Mouse (Mus musculus) duodenum, adult 2 months (tissue): Measurements from ENCODE around the gene Mbd3l2. TPM values are rescaled to one million over a fixed set of nuclear protein-coding genes. Genes with fewer than 3 reads are reported as not detected.

Experiments
- polyA plus RNA-seq: library from polyadenylated mRNA; depleted of rRNA; stranded (reverse); fragments of >200 nt; gene quantifications from 2 replicates; pipeline ENCODE4 v1.2.3, GENCODE M21; 2012; ENCODE audit warnings: low replicate concordance; rRNA removed

The Mbd3l2 gene
- polyA plus RNA-seq, result not detected in 2 replicates

GRCm38 (mm10) chr9:18430354-18430753 is at the start of gene Mbd3l2:
Mbd3l2 (plus strand) TSS chr9:18430654.

GRCm38 (mm10) chr9:18402895-18403294 is 27.6 kb upstream of the Mbd3l2 start, which contains the start of gene Naalad2:
Naalad2 (minus strand) TSS chr9:18402995.

GRCm38 (mm10) chr9:18404118-18404517 is 26.3 kb upstream of the Mbd3l2 start, which contains the start of gene Ubtfl1:
Ubtfl1 (plus strand) TSS chr9:18404418.

GRCm38 (mm10) chr9:18478168-18478567 is 47.7 kb downstream of the Mbd3l2 start, which contains the start of the genes Zfp558 and Mbd3l1:
Zfp558 (minus strand) TSS chr9:18478268.
Mbd3l1 (plus strand) TSS chr9:18478359.

Other genes starting within 250 kb of the Mbd3l2 start
- gene Chordc1, start 138.5 kb upstream of the Mbd3l2 start, polyA plus RNA-seq, result 4.4 and 23.7 TPM in 2 replicates
- not detected in 2 replicates for gene Naalad2, start 27.7 kb upstream of the Mbd3l2 start, polyA plus RNA-seq
- not detected in 2 replicates for gene Ubtfl1, start 26.2 kb upstream of the Mbd3l2 start, polyA plus RNA-seq
- gene Zfp558, start 47.6 kb downstream of the Mbd3l2 start, polyA plus RNA-seq, result not detected in 2 replicates
- not detected in 2 replicates for gene Mbd3l1, start 47.7 kb downstream of the Mbd3l2 start, polyA plus RNA-seq
- gene Muc16, start 243.9 kb downstream of the Mbd3l2 start, polyA plus RNA-seq, result 0.07 and 0.08 TPM in 2 replicates